Mouse (Mus musculus) embryonic facial prominence, embryonic 12.5 days (tissue): ENCODE measurements around the gene Clgn. TPM values are rescaled to one million over a fixed set of nuclear protein-coding genes. Genes with fewer than 3 reads are reported as not detected.

Source experiments
- ATAC-seq: fragments of 200-750 bp; cut with Nextera tagmentation; 2 replicates; pipeline ENCODE4 v1.8.0; 2017; ENCODE audit not compliant: insufficient number of reproducible peaks, insufficient read depth, low FRiP score, low TSS enrichment
- H3K27ac ChIP-seq: fragments of 300-500 bp; sonication (generic); 2 replicates; pipeline ENCODE4 v1.5.1; 2016; ENCODE audit warnings: mild to moderate bottlenecking
- H3K27me3 ChIP-seq: fragments of 300-500 bp; sonication (generic); 2 replicates; pipeline ENCODE4 v1.6.1; 2016; ENCODE audit warnings: mild to moderate bottlenecking, moderate library complexity
- H3K36me3 ChIP-seq: fragments of 300-500 bp; sonication (generic); 2 replicates; pipeline ENCODE4 v1.6.1; 2016; ENCODE audit warnings: mild to moderate bottlenecking
- H3K4me1 ChIP-seq: fragments of 300-500 bp; sonication (generic); 2 replicates; pipeline ENCODE4 v1.6.1; 2016
- H3K4me2 ChIP-seq: fragments of 300-500 bp; sonication (generic); replicated peaks from 2 replicates; pipeline ENCODE4 v1.6.1; 2016; ENCODE audit warnings: mild to moderate bottlenecking, moderate library complexity
- H3K4me3 ChIP-seq: fragments of 300-500 bp; sonication (generic); 2 replicates; pipeline ENCODE4 v1.5.1; 2016; ENCODE audit warnings: mild to moderate bottlenecking
- H3K9ac ChIP-seq: fragments of 300-500 bp; sonication (generic); 2 replicates; pipeline ENCODE4 v1.6.1; 2016; ENCODE audit warnings: mild to moderate bottlenecking, moderate library complexity
- H3K9me3 ChIP-seq: fragments of 300-500 bp; sonication (generic); 2 replicates; pipeline ENCODE4 v1.6.1; 2016; ENCODE audit warnings: mild to moderate bottlenecking, moderate library complexity
- WGBS: fragments of 180-500 bp; shearing (Covaris S2); methylation state at CpG from one replicate; pipeline ENCODE4 v1.1.7; 2016; 5-methylcytosine and 5-hydroxymethylcytosine counted together
- polyA plus RNA-seq: library from polyadenylated mRNA; unstranded; fragments of >200 nt; fragmentation: Nextera tagmentation; extraction: Ambion mirVana; gene quantifications from 2 replicates; pipeline ENCODE4 v1.2.1, GENCODE M21; 2016

Gene Clgn
- polyA plus RNA-seq, 1 experiment from 2014 or later, result 3.5 TPM

GRCm38 (mm10) chr8:83459606-83460005, 69.9 kb downstream of the Clgn start:
- Histone ChIP-seq H3K36me3 (no peaks in the 10 kb centered on the region), H3K4me3 (no peak overlapping the region), H3K27ac (no peak overlapping the region), H3K27me3 (no peaks in the 10 kb centered on the region), H3K4me2 (no peak overlapping the region), H3K9me3 (no peaks in the 10 kb centered on the region), H3K4me1 (no peaks in the 10 kb centered on the region), H3K9ac (no peak overlapping the region)
- no peak for ATAC-seq
- 64% methylated on average over 3 of the region's 3 CpGs for WGBS

Other genes starting within 250 kb of the Clgn start
- 4.0 and 4.6 TPM in 2 replicates for gene Tbc1d9, start 224.5 kb upstream of the Clgn start, polyA plus RNA-seq
- gene Gm10645, start 223.7 kb upstream of the Clgn start, polyA plus RNA-seq, result 2.5 and 3.6 TPM in 2 replicates
- gene Ucp1, start 99.5 kb upstream of the Clgn start, polyA plus RNA-seq, result not detected in 2 replicates
- 25.3 and 26.5 TPM in 2 replicates for gene Elmod2, start 57.4 kb upstream of the Clgn start, polyA plus RNA-seq
- gene Mgat4d, start 41.4 kb upstream of the Clgn start, polyA plus RNA-seq, result not detected in 2 replicates
- gene Scoc, start 68.5 kb downstream of the Clgn start, polyA plus RNA-seq, result 120 and 124 TPM in 2 replicates
- gene Olfr370, start 145.9 kb downstream of the Clgn start, polyA plus RNA-seq, result not detected in 2 replicates
- gene Ndufb7, start 176.8 kb downstream of the Clgn start, polyA plus RNA-seq, result 312 and 333 TPM in 2 replicates
- gene Tecr, start 218.1 kb downstream of the Clgn start, polyA plus RNA-seq, result 588 TPM in 2 replicates
- 69.0 and 75.4 TPM in 2 replicates for gene Dnajb1, start 218.3 kb downstream of the Clgn start, polyA plus RNA-seq